25 mouse cellular contexts compared by ENCODE assay signal in the genomic region with DNA sequence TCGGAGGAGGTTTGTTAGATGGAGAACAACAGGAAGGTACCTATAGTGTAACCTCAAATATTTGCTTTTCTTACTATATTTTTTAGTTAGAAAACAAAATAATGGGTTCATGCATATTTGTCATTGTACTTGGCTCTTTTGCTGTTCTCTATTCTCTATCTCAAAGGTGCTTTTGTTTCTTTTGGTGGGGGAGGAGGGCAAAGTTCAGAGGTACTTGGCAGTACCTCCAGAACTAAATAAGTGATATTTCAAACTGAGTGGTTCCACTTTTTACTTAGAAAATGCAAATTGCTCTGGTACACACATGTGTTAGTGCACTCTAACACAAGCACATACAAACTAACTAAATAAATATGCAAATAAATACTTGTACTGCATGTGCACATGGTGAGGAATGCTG. TPM values are rescaled to one million over a fixed set of nuclear protein-coding genes. Genes with fewer than 3 reads are reported as not detected.
DNase-seq lines count a peak whose midpoint lies in the region; ATAC-seq lines count a peak whose summit lies in the region.
"Had no signal": no experiment of that assay in that cellular context is flagged by ENCODE, and none has a peak within 500 bp of the region (broad histone marks: within the 10 kb centered on the region; RNA-seq: fewer than 3 reads in every experiment).

No protein-coding gene starts in this region.

- H3K4me1 ChIP-seq in forebrain, embryonic 16.5 days (replicated peaks; ENCODE audit: control insufficient read depth, insufficient read depth, low read length), result peaks cover 18% of the 10 kb centered on the region
- H3K4me1 ChIP-seq in forebrain, embryonic 13.5 days, result peaks cover 45% of the 10 kb centered on the region

- 93% methylated on average over 1 of the region's 1 CpGs for WGBS in forebrain, embryonic 16.5 days
- 88% methylated on average over 1 of the region's 1 CpGs for WGBS in forebrain, embryonic 13.5 days

- 0 out of 2 replicates have a peak, but pooled peaks have one; percentile 14 for ATAC-seq in forebrain, embryonic 16.5 days
- no peak for ATAC-seq in forebrain, embryonic 13.5 days
- ATAC-seq: forebrain, embryonic 14.5 days; Patski had no signal

- no peak overlapping the region for H3K4me2 ChIP-seq in forebrain, embryonic 16.5 days (ENCODE audit: low read length)
- no peak overlapping the region for H3K4me2 ChIP-seq in forebrain, embryonic 13.5 days
- H3K4me2 ChIP-seq: heart, embryonic 12.5 days; heart, embryonic 15.5 days had no signal

- no peak overlapping the region for H3K9ac ChIP-seq in forebrain, embryonic 16.5 days (replicated peaks; ENCODE audit: low read depth, low read length)
- no peak overlapping the region for H3K9ac ChIP-seq in forebrain, embryonic 13.5 days
- H3K9ac ChIP-seq: heart, embryonic 12.5 days; heart, embryonic 15.5 days; hindbrain, embryonic 14.5 days had no signal

- H3K4me3 ChIP-seq in forebrain, embryonic 16.5 days (replicated peaks; ENCODE audit: low read length), result no peak overlapping the region
- no peak overlapping the region for H3K4me3 ChIP-seq in forebrain, embryonic 13.5 days
- H3K4me3 ChIP-seq: forebrain, embryonic 10.5 days; heart, embryonic 12.5 days; heart, embryonic 15.5 days; hindbrain, embryonic 10.5 days had no signal

- no peak overlapping the region for H3K27ac ChIP-seq in forebrain, embryonic 16.5 days (ENCODE audit: low read length)
- no peak overlapping the region for H3K27ac ChIP-seq in forebrain, embryonic 13.5 days
- H3K27ac ChIP-seq: forebrain, embryonic 10.5 days; heart, embryonic 15.5 days; hindbrain, embryonic 10.5 days; hindbrain, embryonic 14.5 days had no signal

- no peaks in the 10 kb centered on the region for H3K27me3 ChIP-seq in forebrain, embryonic 16.5 days (replicated peaks; ENCODE audit: control insufficient read depth, insufficient read depth, low read length)
- H3K27me3 ChIP-seq in forebrain, embryonic 13.5 days, result no peaks in the 10 kb centered on the region
- H3K27me3 ChIP-seq: CH12.LX; heart, embryonic 12.5 days; heart, embryonic 15.5 days; Patski had no signal

- no peaks in the 10 kb centered on the region for H3K9me3 ChIP-seq in forebrain, embryonic 16.5 days (ENCODE audit: control insufficient read depth, low read length)
- no peaks in the 10 kb centered on the region for H3K9me3 ChIP-seq in forebrain, embryonic 13.5 days (replicated peaks)
- H3K9me3 ChIP-seq: forebrain, embryonic 10.5 days; G1E; heart, embryonic 12.5 days; heart, embryonic 15.5 days; hindbrain, embryonic 10.5 days had no signal

- DNase-seq in kidney, adult 8-10 months, result peak; percentile 57 to 65
- DNase-seq in kidney, adult 18-20 months, result no peak
- peak; percentile 64 to 69 for DNase-seq in kidney, postnatal 36 days
- DNase-seq in kidney, postnatal 10 days, result no peak
- DNase-seq: adrenal gland, postnatal 10 days; adrenal gland, postnatal 36 days; B cell, adult 2 months; cerebellum, adult 18-20 months; cerebellum, adult 9-10 months; cerebellum, postnatal 14 days; gastrocnemius, postnatal 25 days; heart, adult 18-20 months; heart, postnatal 10 days; heart, postnatal 36 days had no signal

- H3K36me3 ChIP-seq in forebrain, embryonic 16.5 days (ENCODE audit: control insufficient read depth, insufficient read depth), result no peaks in the 10 kb centered on the region
- H3K36me3 ChIP-seq in forebrain, embryonic 13.5 days (ENCODE audit: poor library complexity, severe bottlenecking), result no peaks in the 10 kb centered on the region
- H3K36me3 ChIP-seq: heart, embryonic 12.5 days; heart, embryonic 15.5 days; hindbrain, embryonic 10.5 days had no signal

RNA-seq across cellular contexts. Expression of a gene that starts 7.7 kb away (rescaled TPM):
- polyA plus RNA-seq in forebrain, embryonic 16.5 days (2015; fragmentation: Nextera tagmentation; extraction: Ambion mirVana), result 198 and 209 TPM in 2 replicates
- polyA plus RNA-seq in forebrain, embryonic 13.5 days (2015; fragmentation: Nextera tagmentation; extraction: Ambion mirVana), result 165 and 170 TPM in 2 replicates

Comparison
In these comparisons a context has a peak if more than half of its experiments do, and no peak if none do; other contexts are left out.
1. DNase-seq: peak in kidney, adult 8-10 months (2 of 2) and kidney, postnatal 36 days (2 of 2); none in kidney, adult 18-20 months (single experiment) and kidney, postnatal 10 days (single experiment).